Mouse (Mus musculus): ENCODE data around the gene Iqsec1. TPM values are rescaled to one million over a fixed set of nuclear protein-coding genes. Genes with fewer than 3 reads are reported as not detected.

The Iqsec1 gene
- total and polyA plus RNA-seq, 3 experiments = 17.0 to 90.4 (median 83.5) TPM

- DNase-seq (ENCODE audit: extremely low read depth) = no peak
- Histone ChIP-seq H3K9ac (ENCODE audit: insufficient read depth, low read depth) (no peak overlapping the region), H3K9me3 (replicated peaks; ENCODE audit: low read length) (no peaks in the 10 kb centered on the region), H3K27ac (ENCODE audit: insufficient read depth, low read depth) (no peak overlapping the region), H3K27me3 (replicated peaks) (no peaks in the 10 kb centered on the region), H3K4me2 (ENCODE audit: insufficient read depth, low read depth, poor library complexity, severe bottlenecking) (no peak overlapping the region), H3K4me3 (replicated peaks in 1 of 3; ENCODE audit: low read depth in 2 of 3, low read length in 2 of 3, poor library complexity in 1 of 3) (no peak overlapping the region), H3K36me3 (replicated peaks in 1 of 2; ENCODE audit: control insufficient read depth in 1 of 2, insufficient read depth in 1 of 2, low read length in 1 of 2) (peaks cover 32 to 96% of the 10 kb centered on the region in 2 experiments), H3K79me2 (replicated peaks; ENCODE audit: control insufficient read depth, extremely low read depth, insufficient read depth, poor library complexity, severe bottlenecking) (peaks cover 32% of the 10 kb centered on the region), H3K4me1 (ENCODE audit: control insufficient read depth in 1 of 2, insufficient read depth in 2 of 2) (peaks cover 9 to 93% of the 10 kb centered on the region in 2 experiments)
- TF ChIP-seq NRF1 (IDR thresholded peaks at IDR 0.05; ENCODE audit: low read depth, low read length) (no peak), RAD21 (IDR thresholded peaks at IDR 0.05; ENCODE audit: low read depth, low read length) (no peak), SMC3 (IDR thresholded peaks at IDR 0.05; ENCODE audit: low read depth, low read length) (no peak), PAX5 (IDR thresholded peaks at IDR 0.05; ENCODE audit: low read length) (no peak), USF1 (IDR thresholded peaks at IDR 0.05; ENCODE audit: low read depth, low read length) (no peak), MAFK (IDR thresholded peaks at IDR 0.05; ENCODE audit: insufficient replicate concordance, low read length) (no peak), NELFE (IDR thresholded peaks at IDR 0.05; ENCODE audit: low read depth, low read length) (no peak), JUN (IDR thresholded peaks at IDR 0.05; ENCODE audit: insufficient read depth, low read depth, low read length) (no peak), E2F4 (IDR thresholded peaks at IDR 0.05; ENCODE audit: insufficient replicate concordance, low read depth, low read length) (no peak), UBTF (IDR thresholded peaks at IDR 0.05; ENCODE audit: low read depth, low read length) (no peak), IRF4 (IDR thresholded peaks at IDR 0.05; ENCODE audit: low read depth, low read length) (no peak), MAZ (IDR thresholded peaks at IDR 0.05; ENCODE audit: low read depth, low read length) (no peak), ZKSCAN1 (IDR thresholded peaks at IDR 0.05; ENCODE audit: borderline replicate concordance, low read depth, low read length) (no peak), CTCF (conservative IDR thresholded peaks at IDR 0.05 in 1 of 2, IDR thresholded peaks at IDR 0.05 in 1 of 2; ENCODE audit: low read depth in 2 of 2, low read length in 2 of 2) (no peak), CHD1 (IDR thresholded peaks at IDR 0.05; ENCODE audit: low read depth, low read length) (no peak), TCF12 (IDR thresholded peaks at IDR 0.05; ENCODE audit: low read depth, low read length) (no peak), TBP (conservative IDR thresholded peaks at IDR 0.05; ENCODE audit: low read depth, low read length) (no peak)
- in situ Hi-C loops (cut with MboI; ENCODE audit: low pct_ligation_motif_present, low pct_unique_long_range_greater_than_20kb, low sequenced_read_pairs) (loop anchor here (10.0 kb wide), 1 partner anchor 58 kb away; no protein-coding TSS in a partner anchor), dilution Hi-C loops (cut with MboI; ENCODE audit: extremely low pct_ligation_motif_present, extremely low pct_unique_long_range_greater_than_20kb, low sequenced_read_pairs) (no loop called here)
These were observed 265.5 kb downstream of the Iqsec1 start for GRCm38 (mm10) chr6:90722993-90723392.

- no peaks in the 10 kb centered on the region for H3K27me3 ChIP-seq (replicated peaks)
- peaks cover 9 to 77% of the 10 kb centered on the region in 2 experiments for H3K4me1 ChIP-seq (ENCODE audit: control insufficient read depth in 1 of 2, insufficient read depth in 2 of 2)
- DNase-seq (ENCODE audit: extremely low read depth) = peak; percentile 33
- TF ChIP-seq ZNF384 (IDR thresholded peaks at IDR 0.05; ENCODE audit: low read depth, low read length) (no peak), RAD21 (IDR thresholded peaks at IDR 0.05; ENCODE audit: low read depth, low read length) (peak; percentile 52), USF1 (IDR thresholded peaks at IDR 0.05; ENCODE audit: low read depth, low read length) (no peak), CTCF (conservative IDR thresholded peaks at IDR 0.05 in 1 of 2, IDR thresholded peaks at IDR 0.05 in 1 of 2; ENCODE audit: low read depth in 2 of 2, low read length in 2 of 2) (peak; percentile 9 to 63; a peak in 2 of 4 replicates), GABPA (IDR thresholded peaks at IDR 0.05; ENCODE audit: insufficient replicate concordance, low read depth, low read length) (no peak), NRF1 (IDR thresholded peaks at IDR 0.05; ENCODE audit: low read depth, low read length) (no peak), MEF2A (IDR thresholded peaks at IDR 0.05; ENCODE audit: borderline replicate concordance, low read depth, low read length) (no peak), MXI1 (IDR thresholded peaks at IDR 0.05; ENCODE audit: low read depth, low read length) (no peak), IRF4 (IDR thresholded peaks at IDR 0.05; ENCODE audit: low read depth, low read length) (no peak), SMC3 (IDR thresholded peaks at IDR 0.05; ENCODE audit: low read depth, low read length) (peak; percentile 28; the same call in 1 of the 2 replicates), POLR2A (IDR thresholded peaks at IDR 0.05; ENCODE audit: low read depth, low read length) (no peak)
- H3K79me2 ChIP-seq (replicated peaks; ENCODE audit: control insufficient read depth, extremely low read depth, insufficient read depth, poor library complexity, severe bottlenecking) = peaks cover 28% of the 10 kb centered on the region
- dilution Hi-C loops (cut with MboI; ENCODE audit: extremely low pct_ligation_motif_present, extremely low pct_unique_long_range_greater_than_20kb, low sequenced_read_pairs) = no loop called here
- no peak overlapping the region for H3K4me3 ChIP-seq (replicated peaks in 1 of 3; ENCODE audit: low read depth in 2 of 3, low read length in 2 of 3, poor library complexity in 1 of 3)
- H3K9ac ChIP-seq (ENCODE audit: insufficient read depth, low read depth) = no peak overlapping the region
- no peak overlapping the region for H3K4me2 ChIP-seq (ENCODE audit: insufficient read depth, low read depth, poor library complexity, severe bottlenecking)
- in situ Hi-C loops (cut with MboI; ENCODE audit: low pct_ligation_motif_present, low pct_unique_long_range_greater_than_20kb, low sequenced_read_pairs) = loop anchor here (10.0 kb wide), 1 partner anchor 56 kb away; no protein-coding TSS in a partner anchor
- H3K36me3 ChIP-seq (replicated peaks in 1 of 2; ENCODE audit: control insufficient read depth in 1 of 2, insufficient read depth in 1 of 2, low read length in 1 of 2) = peaks cover 42 to 96% of the 10 kb centered on the region in 2 experiments
- H3K27ac ChIP-seq (ENCODE audit: insufficient read depth, low read depth) = no peak overlapping the region
- H3K9me3 ChIP-seq (replicated peaks; ENCODE audit: low read length) = no peaks in the 10 kb centered on the region
These were observed 267.3 kb downstream of the Iqsec1 start for GRCm38 (mm10) chr6:90720996-90721746.
